Mouse (Mus musculus): ENCODE results near the gene Snx9.

DNA sequence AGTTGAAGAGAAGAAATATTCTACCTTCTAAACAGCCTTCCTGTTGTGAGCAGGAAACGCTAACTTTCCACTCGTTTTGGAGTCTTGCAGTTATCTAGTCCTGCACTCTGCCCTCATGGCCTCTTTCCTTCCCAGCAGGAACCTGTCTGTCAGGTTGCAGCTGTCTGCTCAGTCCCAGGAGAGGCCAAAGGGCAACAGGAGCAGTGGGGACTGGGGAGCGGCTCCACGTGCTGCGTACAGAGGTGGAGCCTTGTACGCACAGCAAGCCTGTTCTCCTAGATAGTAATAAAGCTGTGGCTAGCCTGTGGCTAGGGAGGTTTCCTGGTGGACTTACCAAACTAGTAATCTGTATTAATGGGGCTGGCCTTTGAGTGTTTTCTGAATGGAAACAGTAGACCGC, 52.0 kb downstream of the Snx9 start:
- TF ChIP-seq GATA1 (IDR thresholded peaks at IDR 0.05; ENCODE audit: low read length), result no peak
- TF ChIP-seq TAL1 (IDR thresholded peaks at IDR 0.05; ENCODE audit: low read length), result no peak

Data from erythroblast, embryonic 14.5 days (primary cell).